Mouse (Mus musculus) CH12.LX (cell line): ENCODE measurements around the gene Hopx. TPM values are rescaled to one million over a fixed set of nuclear protein-coding genes. Genes with fewer than 3 reads are reported as not detected.
A peak's percentile ranks its signal among the peaks of the same experiment; 100 is the strongest.

Experiments used
- DNase-seq: peaks from one replicate; pipeline ENCODE4 v3.0.0-alpha.2; 2013; ENCODE audit errors: extremely low read depth
- H3K27ac ChIP-seq: 2 replicates; pipeline ENCODE4 v1.5.1; 2012; ENCODE audit warnings: low read depth, mild to moderate bottlenecking, control low read depth, moderate library complexity; ENCODE audit not compliant: insufficient read depth
- H3K27me3 ChIP-seq: replicated peaks from 2 replicates; pipeline ENCODE3; 2012; ENCODE audit warnings: inconsistent platforms
- H3K36me3 ChIP-seq, 2 experiments: replicated peaks in 1 of 2; 2 replicates each; pipeline versions ENCODE3 to v1.6.1; 2012; ENCODE audit warnings: inconsistent platforms in 1 of 2, low read length in 1 of 2, mild to moderate bottlenecking in 1 of 2, mixed read lengths in 1 of 2, moderate library complexity in 1 of 2; ENCODE audit not compliant: control insufficient read depth in 1 of 2, insufficient read depth in 1 of 2
- H3K4me1 ChIP-seq, 2 experiments: 2 replicates each; pipeline ENCODE4 v1.6.1; 2012; ENCODE audit warnings: inconsistent platforms in 1 of 2, moderate library complexity in 1 of 2; ENCODE audit not compliant: insufficient read depth in 2 of 2, control insufficient read depth in 1 of 2
- H3K4me2 ChIP-seq: 2 replicates; pipeline ENCODE4 v1.6.1; 2012; ENCODE audit warnings: low read depth, mild to moderate bottlenecking, control low read depth; ENCODE audit not compliant: poor library complexity, insufficient read depth, severe bottlenecking
- H3K4me3 ChIP-seq, 3 experiments: fragments of 150-350 bp in 1 of 3; sonication (generic) in 1 of 3; replicated peaks in 1 of 3; 2 replicates each; pipeline versions ENCODE3 to v1.5.1; 2011 to 2012; ENCODE audit warnings: low read depth in 2 of 3, low read length in 2 of 3, mild to moderate bottlenecking in 2 of 3, moderate library complexity in 2 of 3, control low read depth in 1 of 3, improper control_type of control experiment in 1 of 3, inconsistent platforms in 1 of 3, mixed read lengths in 1 of 3; ENCODE audit not compliant: poor library complexity in 1 of 3
- H3K79me2 ChIP-seq: replicated peaks from 2 replicates; pipeline ENCODE4 v1.6.1; 2012; ENCODE audit warnings: mild to moderate bottlenecking, moderate library complexity; ENCODE audit not compliant: control insufficient read depth, poor library complexity, insufficient read depth, severe bottlenecking; ENCODE audit errors: extremely low read depth
- H3K9ac ChIP-seq: 2 replicates; pipeline ENCODE4 v1.6.1; 2012; ENCODE audit warnings: low read depth, mild to moderate bottlenecking, control low read depth, moderate library complexity; ENCODE audit not compliant: insufficient read depth
- H3K9me3 ChIP-seq: replicated peaks from 2 replicates; pipeline ENCODE3; 2012; ENCODE audit warnings: low read length, inconsistent platforms, mixed read lengths
- CHD2 ChIP-seq: IDR thresholded peaks from 2 replicates; pipeline ENCODE4 v1.6.1; 2011; ENCODE audit warnings: low read length, improper control_type of control experiment
- CTCF ChIP-seq, 2 experiments: IDR thresholded peaks in 1 of 2; conservative IDR thresholded peaks in 1 of 2; 2 replicates each; pipeline ENCODE4 v1.5.1; 2011 to 2012; ENCODE audit warnings: low read depth in 2 of 2, low read length in 2 of 2, improper control_type of control experiment in 1 of 2, inconsistent platforms in 1 of 2, mild to moderate bottlenecking in 1 of 2, moderate library complexity in 1 of 2
- EP300 ChIP-seq: IDR thresholded peaks from 2 replicates; pipeline ENCODE4 v1.6.1; 2011; ENCODE audit warnings: low read length, improper control_type of control experiment
- ETS1 ChIP-seq: conservative IDR thresholded peaks from 2 replicates; pipeline ENCODE4 v1.6.1; 2012; ENCODE audit warnings: low read depth, mild to moderate bottlenecking, inconsistent platforms, low read length, improper control_type of control experiment, moderate library complexity
- HCFC1 ChIP-seq: IDR thresholded peaks from 2 replicates; pipeline ENCODE4 v1.6.1; 2012; ENCODE audit warnings: low read depth, mild to moderate bottlenecking, inconsistent platforms, low read length, improper control_type of control experiment
- JUND ChIP-seq: conservative IDR thresholded peaks from 2 replicates; pipeline ENCODE4 v1.6.1; 2011; ENCODE audit warnings: low read depth, low read length, improper control_type of control experiment
- MAX ChIP-seq: IDR thresholded peaks from 2 replicates; pipeline ENCODE4 v1.6.1; 2011; ENCODE audit warnings: low read length, improper control_type of control experiment
- MAZ ChIP-seq: IDR thresholded peaks from 2 replicates; pipeline ENCODE4 v1.6.1; 2012; ENCODE audit warnings: low read depth, mild to moderate bottlenecking, inconsistent platforms, low read length, improper control_type of control experiment, moderate library complexity
- MXI1 ChIP-seq: IDR thresholded peaks from 2 replicates; pipeline ENCODE4 v1.6.1; 2011; ENCODE audit warnings: mild to moderate bottlenecking, low read depth, low read length, improper control_type of control experiment
- NELFE ChIP-seq: IDR thresholded peaks from 2 replicates; pipeline ENCODE4 v1.6.1; 2011; ENCODE audit warnings: low read depth, low read length, improper control_type of control experiment
- NRF1 ChIP-seq: IDR thresholded peaks from 2 replicates; pipeline ENCODE4 v1.6.1; 2014; ENCODE audit warnings: low read depth, mild to moderate bottlenecking, inconsistent platforms, low read length, improper control_type of control experiment, moderate library complexity
- POLR2A ChIP-seq: IDR thresholded peaks from 2 replicates; pipeline ENCODE4 v1.6.1; 2011; ENCODE audit warnings: low read depth, mild to moderate bottlenecking, improper control_type of control experiment, low read length
- SIN3A ChIP-seq: IDR thresholded peaks from 2 replicates; pipeline ENCODE4 v1.6.1; 2012; ENCODE audit warnings: low read length, improper control_type of control experiment, inconsistent platforms
- TBP ChIP-seq: conservative IDR thresholded peaks from 2 replicates; pipeline ENCODE4 v1.6.1; 2011; ENCODE audit warnings: low read depth, low read length, improper control_type of control experiment
- TCF12 ChIP-seq: IDR thresholded peaks from 2 replicates; pipeline ENCODE4 v1.6.1; 2014; ENCODE audit warnings: low read depth, mild to moderate bottlenecking, inconsistent platforms, low read length, improper control_type of control experiment
- UBTF ChIP-seq: IDR thresholded peaks from 2 replicates; pipeline ENCODE4 v1.6.1; 2012; ENCODE audit warnings: low read depth, mild to moderate bottlenecking, inconsistent platforms, low read length, improper control_type of control experiment, moderate library complexity
- USF2 ChIP-seq: conservative IDR thresholded peaks from 2 replicates; pipeline ENCODE4 v1.6.1; 2011; ENCODE audit warnings: low read depth, low read length, improper control_type of control experiment
- ZKSCAN1 ChIP-seq: IDR thresholded peaks from 2 replicates; pipeline ENCODE4 v1.6.1; 2012; ENCODE audit warnings: low read depth, inconsistent platforms, low read length, improper control_type of control experiment, borderline replicate concordance
- ZMIZ1 ChIP-seq: IDR thresholded peaks from 2 replicates; pipeline ENCODE4 v1.6.1; 2012; ENCODE audit warnings: low read depth, mild to moderate bottlenecking, inconsistent platforms, low read length, improper control_type of control experiment
- dilution Hi-C: fragments of 300-500 bp; cut with MboI; formaldehyde crosslinking; loops from 2 replicates; pipeline ENCODE4 v1.14.3; 2020; ENCODE audit warnings: low sequenced_read_pairs; ENCODE audit not compliant: extremely low pct_unique_long_range_greater_than_20kb, extremely low pct_ligation_motif_present
- in situ Hi-C: fragments of 300-500 bp; cut with MboI; formaldehyde crosslinking; loops from 3 replicates; pipeline ENCODE4 v1.14.3; 2019; ENCODE audit warnings: low sequenced_read_pairs, low pct_ligation_motif_present, low pct_unique_long_range_greater_than_20kb, mixed read lengths
- polyA plus RNA-seq: library from polyadenylated mRNA; unstranded; fragments of >175 nt; gene quantifications from 2 replicates; pipeline ENCODE4 v1.2.1, GENCODE M21; 2012; ENCODE audit warnings: low read depth; ENCODE audit not compliant: insufficient read length
- total RNA-seq, 2 experiments: library from RNA; depleted of rRNA; stranded (reverse); fragments of 300-350 nt in 1 of 2; fragments of >200 nt in 1 of 2; gene quantifications; 2 replicates each; pipeline ENCODE4 v1.2.3; 2012 to 2014

Gene Hopx
- total and polyA plus RNA-seq, 3 experiments, result 15.1 to 26.4 (median 20.0) TPM

DNA sequence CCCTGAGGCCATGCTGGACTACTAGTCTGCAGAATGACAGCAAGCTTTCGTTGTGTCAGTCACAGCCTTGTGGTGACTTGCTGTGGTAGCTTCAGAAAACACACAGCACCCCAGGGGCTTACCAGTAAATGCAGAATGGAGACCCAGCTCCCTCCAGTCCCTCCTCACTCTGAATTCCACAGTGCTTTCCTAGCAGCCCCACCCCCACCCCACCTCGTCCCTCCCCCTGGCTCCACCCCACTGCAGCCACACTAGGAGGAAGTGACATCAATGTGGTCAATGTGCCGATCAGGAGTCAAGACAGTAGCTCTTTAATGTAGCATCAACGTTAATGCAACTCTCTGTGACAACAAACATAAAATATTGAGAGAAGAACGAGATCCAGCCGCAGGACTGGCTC, 25.2 kb upstream of the Hopx start:
- Histone ChIP-seq H3K27ac (peak overlapping the region; percentile 31; the same call in 1 of the 2 replicates), H3K9me3 (no peaks in the 10 kb centered on the region), H3K4me1 (peaks cover 27 to 58% of the 10 kb centered on the region in 2 experiments), H3K9ac (peak overlapping the region; percentile 71), H3K4me3 (peak overlapping the region; percentile 50 to 56 (median 53)), H3K27me3 (no peaks in the 10 kb centered on the region), H3K4me2 (peak overlapping the region; percentile 89), H3K79me2 (no peaks in the 10 kb centered on the region), H3K36me3 (no peaks in the 10 kb centered on the region)
- DNase-seq, result peak; percentile 73
- TF ChIP-seq TBP, result no peak
- TF ChIP-seq HCFC1, result peak; percentile 36; the same call in 1 of the 2 replicates
- TF ChIP-seq POLR2A, result peak; percentile 69
- TF ChIP-seq TCF12, result peak; percentile 47; the same call in 1 of the 2 replicates
- TF ChIP-seq ETS1, result no peak
- TF ChIP-seq MAZ, result peak; percentile 56; the same call in 1 of the 2 replicates
- no peak for TF ChIP-seq UBTF
- TF ChIP-seq MAX, result peak; percentile 45
- no peak for TF ChIP-seq CTCF (conservative IDR thresholded peaks at IDR 0.05 in 1 of 2, IDR thresholded peaks at IDR 0.05 in 1 of 2; ENCODE audit: low read depth in 2 of 2, low read length in 2 of 2)
- TF ChIP-seq JUND, result peak; percentile 20; the same call in 1 of the 2 replicates
- peak; percentile 50; the same call in 1 of the 2 replicates for TF ChIP-seq MXI1
- TF ChIP-seq ZMIZ1, result 0 out of 2 replicates have a peak, but pooled peaks have one; percentile 53
- TF ChIP-seq EP300, result no peak; the same call in 1 of the 2 replicates
- peak; percentile 60; the same call in 1 of the 2 replicates for TF ChIP-seq SIN3A
- TF ChIP-seq NELFE, result peak; percentile 50
- no peak for TF ChIP-seq NRF1
- TF ChIP-seq CHD2, result peak; percentile 78
- no peak for TF ChIP-seq ZKSCAN1
- no peak for TF ChIP-seq USF2
- in situ Hi-C loops (no loop called here), dilution Hi-C loops (no loop called here)

DNA sequence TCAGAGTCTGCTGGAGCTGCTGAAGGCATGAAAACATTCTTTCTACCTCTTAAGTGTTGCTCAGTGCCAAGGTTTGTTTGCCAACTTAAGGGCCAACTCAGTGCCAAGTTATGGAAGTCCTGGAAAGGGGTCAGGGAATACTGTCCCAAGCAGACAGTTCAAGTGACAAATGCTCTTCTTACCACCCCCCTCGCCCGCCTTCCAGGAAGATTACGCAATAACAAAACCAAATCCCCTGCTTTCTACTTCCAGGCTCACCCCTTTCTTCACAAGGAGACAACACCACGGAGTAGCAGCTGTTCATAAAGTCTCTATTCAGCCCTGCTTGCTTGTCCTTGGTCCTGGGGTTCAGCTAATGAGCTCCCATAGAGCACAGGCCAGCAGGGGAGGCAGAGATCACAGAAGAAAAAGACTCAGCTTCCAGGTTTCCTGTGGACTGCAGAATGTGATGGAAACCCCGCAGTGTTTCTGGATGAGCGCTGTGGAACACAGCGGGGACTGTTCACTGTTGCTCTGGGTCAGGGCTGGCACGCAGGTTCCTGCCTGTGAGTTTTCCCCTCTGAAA, 22.9 kb upstream of the Hopx start:
- TF ChIP-seq POLR2A, result no peak
- no peaks in the 10 kb centered on the region for H3K36me3 ChIP-seq
- no peaks in the 10 kb centered on the region for H3K79me2 ChIP-seq
- H3K9ac ChIP-seq, result no peak overlapping the region
- DNase-seq, result no peak
- in situ Hi-C loops (no loop called here), dilution Hi-C loops (no loop called here)
- H3K27me3 ChIP-seq, result no peaks in the 10 kb centered on the region
- H3K9me3 ChIP-seq, result no peaks in the 10 kb centered on the region
- no peak overlapping the region for H3K4me2 ChIP-seq
- peaks cover 21 to 59% of the 10 kb centered on the region in 2 experiments for H3K4me1 ChIP-seq
- H3K27ac ChIP-seq, result no peak overlapping the region
- H3K4me3 ChIP-seq, result no peak overlapping the region
